Mouse (Mus musculus): Measurements from ENCODE around the gene Wbp1. TPM values are rescaled to one million over a fixed set of nuclear protein-coding genes. Genes with fewer than 3 reads are reported as not detected.

Gene Wbp1
- polyA plus RNA-seq, 1 experiment from 2014 or later = 96.1 TPM

- Histone ChIP-seq H3K27me3 (ENCODE audit: control insufficient read depth, insufficient read depth, low read length) (peaks cover 3% of the 10 kb centered on the region), H3K4me3 (ENCODE audit: low read length) (peak overlapping the region; percentile 81)
- under 1% methylated on average over 72 of the region's 74 CpGs for WGBS
These were observed 19.4 kb downstream of the Wbp1 start for GRCm38 (mm10) chr6:83101688-83102556.

GRCm38 (mm10) chr6:83101316-83101687 is 20.1 kb downstream of the Wbp1 start, which contains the start of the genes Ccdc142 and Gm42688:
Gene Ccdc142, plus strand, starts transcription at chr6:83101601.
Gene Gm42688, plus strand, starts transcription at chr6:83101617.
- WGBS = under 1% methylated on average over 25 of the region's 25 CpGs
- ATAC-seq (replicated peaks; ENCODE audit: extremely low read depth, insufficient read depth, low FRiP score) = peak; percentile 86
- Histone ChIP-seq H3K4me2 (ENCODE audit: low read depth, low read length) (peak within 1 kb of the TSS; percentile 97), H3K4me3 (ENCODE audit: low read length) (peak within 1 kb of the TSS; percentile 81), H3K36me3 (ENCODE audit: control insufficient read depth, insufficient read depth) (no peaks in the 10 kb centered on the region), H3K4me1 (ENCODE audit: control insufficient read depth, insufficient read depth, low read length) (peaks cover 17% of the 10 kb centered on the region), H3K27ac (ENCODE audit: low read length) (peak within 1 kb of the TSS; percentile 87), H3K9me3 (replicated peaks; ENCODE audit: control insufficient read depth, low read length) (no peaks in the 10 kb centered on the region), H3K27me3 (ENCODE audit: control insufficient read depth, insufficient read depth, low read length) (peaks cover 3% of the 10 kb centered on the region), H3K9ac (ENCODE audit: low read length) (peak within 1 kb of the TSS; percentile 92)

More at GRCm38 (mm10) chr6:83101688-83102556, 19.4 kb downstream of the Wbp1 start:
- no peaks in the 10 kb centered on the region for H3K36me3 ChIP-seq (ENCODE audit: control insufficient read depth, insufficient read depth)
- peak overlapping the region; percentile 97 for H3K4me2 ChIP-seq (ENCODE audit: low read depth, low read length)
- H3K4me1 ChIP-seq (ENCODE audit: control insufficient read depth, insufficient read depth, low read length) = peaks cover 17% of the 10 kb centered on the region
- H3K9me3 ChIP-seq (replicated peaks; ENCODE audit: control insufficient read depth, low read length) = no peaks in the 10 kb centered on the region
- peak; percentile 79 for ATAC-seq (replicated peaks; ENCODE audit: extremely low read depth, insufficient read depth, low FRiP score)
- peak overlapping the region; percentile 92 for H3K9ac ChIP-seq (ENCODE audit: low read length)
- peak overlapping the region; percentile 87 for H3K27ac ChIP-seq (ENCODE audit: low read length)

GRCm38 (mm10) chr6:83098411-83098810 is 22.9 kb downstream of the Wbp1 start:
- Histone ChIP-seq H3K4me2 (ENCODE audit: low read depth, low read length) (no peak overlapping the region), H3K9me3 (replicated peaks; ENCODE audit: control insufficient read depth, low read length) (no peaks in the 10 kb centered on the region), H3K27me3 (ENCODE audit: control insufficient read depth, insufficient read depth, low read length) (peaks cover 6% of the 10 kb centered on the region), H3K36me3 (ENCODE audit: control insufficient read depth, insufficient read depth) (no peaks in the 10 kb centered on the region), H3K4me3 (ENCODE audit: low read length) (no peak overlapping the region), H3K4me1 (ENCODE audit: control insufficient read depth, insufficient read depth, low read length) (peaks cover 16% of the 10 kb centered on the region), H3K27ac (ENCODE audit: low read length) (no peak overlapping the region), H3K9ac (ENCODE audit: low read length) (no peak overlapping the region)
- no peak for ATAC-seq (replicated peaks; ENCODE audit: extremely low read depth, insufficient read depth, low FRiP score)
- 67% methylated on average over 2 of the region's 2 CpGs for WGBS

DNA sequence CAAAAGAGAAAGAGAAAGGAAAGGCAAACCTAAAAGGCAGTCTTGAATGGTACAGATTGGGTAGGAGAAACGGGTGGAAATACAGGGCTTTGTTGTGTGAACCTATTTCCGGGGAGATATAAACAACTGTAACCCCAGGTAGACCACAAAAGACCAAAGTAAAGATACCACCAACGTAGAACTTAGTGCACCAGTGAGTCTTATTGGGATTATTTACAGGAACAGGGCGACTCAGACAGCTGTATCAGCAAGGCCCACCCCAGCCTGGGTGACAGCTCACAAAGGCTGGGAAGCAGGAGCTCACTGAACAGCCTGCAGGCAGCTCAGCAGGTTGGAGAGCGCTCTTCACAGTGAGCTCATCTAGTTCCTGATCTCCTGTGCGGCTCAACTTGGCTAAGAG is 25.4 kb downstream of the Wbp1 start:
- Histone ChIP-seq H3K4me2 (ENCODE audit: low read depth, low read length) (no peak overlapping the region), H3K36me3 (ENCODE audit: control insufficient read depth, insufficient read depth) (no peaks in the 10 kb centered on the region), H3K27me3 (ENCODE audit: control insufficient read depth, insufficient read depth, low read length) (peaks cover 6% of the 10 kb centered on the region), H3K9me3 (replicated peaks; ENCODE audit: control insufficient read depth, low read length) (no peaks in the 10 kb centered on the region), H3K27ac (ENCODE audit: low read length) (no peak overlapping the region), H3K9ac (ENCODE audit: low read length) (no peak overlapping the region), H3K4me3 (ENCODE audit: low read length) (no peak overlapping the region), H3K4me1 (ENCODE audit: control insufficient read depth, insufficient read depth, low read length) (peaks cover 4% of the 10 kb centered on the region)
- WGBS = 36% methylated on average over 6 of the region's 6 CpGs
- ATAC-seq (replicated peaks; ENCODE audit: extremely low read depth, insufficient read depth, low FRiP score) = no peak

DNA sequence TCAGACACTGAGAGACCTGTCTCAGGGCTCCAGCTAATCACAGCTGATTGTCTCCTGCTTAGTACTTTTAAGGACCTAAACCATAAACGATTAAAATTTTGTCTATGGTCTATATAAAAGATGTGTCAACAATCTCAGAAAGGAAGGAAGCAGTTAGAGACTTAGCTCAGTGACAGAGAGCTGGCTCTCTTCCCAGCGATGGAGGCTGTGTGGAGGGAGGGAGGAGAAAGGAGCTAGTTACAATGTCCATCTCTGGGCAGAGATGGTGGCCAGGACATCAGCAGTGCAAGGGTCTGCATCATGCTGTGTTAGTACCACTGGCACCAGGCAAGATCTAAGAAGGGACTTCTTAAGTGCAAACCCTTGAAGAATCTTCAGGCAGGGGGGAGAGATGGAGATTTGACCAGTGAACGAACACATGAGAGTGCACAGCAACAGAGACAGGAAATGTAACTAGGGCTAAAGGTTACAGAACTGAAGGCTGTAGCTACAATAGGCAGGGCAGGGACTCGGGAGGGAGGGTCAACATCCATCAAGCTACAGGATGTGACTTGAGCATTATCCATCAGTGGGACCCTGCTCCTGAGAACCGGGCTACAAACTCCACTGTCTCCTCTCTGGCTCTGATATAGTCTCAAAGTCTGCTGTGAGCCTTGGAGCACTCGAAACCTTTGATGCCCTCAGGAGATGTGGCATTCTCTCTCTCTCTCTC is 28.8 kb downstream of the Wbp1 start:
- no peak overlapping the region for H3K4me2 ChIP-seq (ENCODE audit: low read depth, low read length)
- whole genome bisulfite sequencing = 33% methylated on average over 6 of the region's 6 CpGs
- H3K4me1 ChIP-seq (ENCODE audit: control insufficient read depth, insufficient read depth, low read length) = peaks cover 2% of the 10 kb centered on the region; the same call in 1 of the 2 replicates
- peak; percentile 28; the same call in 1 of the 2 replicates for ATAC-seq (replicated peaks; ENCODE audit: extremely low read depth, insufficient read depth, low FRiP score)
- no peak overlapping the region for H3K4me3 ChIP-seq (ENCODE audit: low read length)
- no peak overlapping the region for H3K9ac ChIP-seq (ENCODE audit: low read length)
- H3K27ac ChIP-seq (ENCODE audit: low read length) = peak overlapping the region; percentile 31; the same call in 1 of the 2 replicates
- H3K27me3 ChIP-seq (ENCODE audit: control insufficient read depth, insufficient read depth, low read length) = peaks cover 22% of the 10 kb centered on the region
- no peaks in the 10 kb centered on the region for H3K9me3 ChIP-seq (replicated peaks; ENCODE audit: control insufficient read depth, low read length)
- no peaks in the 10 kb centered on the region for H3K36me3 ChIP-seq (ENCODE audit: control insufficient read depth, insufficient read depth)

DNA sequence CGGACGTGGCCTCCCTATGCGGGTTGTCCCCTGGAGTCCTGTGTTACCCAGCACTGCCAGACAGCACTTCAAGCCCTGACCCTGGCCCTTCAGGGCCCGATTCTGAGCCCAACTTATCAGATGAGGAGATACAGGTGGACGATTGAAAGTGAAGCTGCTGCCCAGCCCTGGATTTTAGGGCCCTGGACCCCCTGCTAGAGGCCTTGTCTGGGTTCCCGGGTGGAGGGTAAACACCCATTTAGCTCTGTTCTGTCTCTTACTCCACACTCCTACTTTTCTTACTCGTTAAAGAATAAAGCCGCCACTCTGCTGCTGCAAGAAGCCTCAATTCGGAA is 33.5 kb downstream of the Wbp1 start:
- H3K27me3 ChIP-seq (ENCODE audit: control insufficient read depth, insufficient read depth, low read length) = peaks cover 58% of the 10 kb centered on the region
- WGBS = 15% methylated on average over 9 of the region's 9 CpGs
- peak overlapping the region; percentile 1; the same call in 1 of the 2 replicates for H3K9ac ChIP-seq (ENCODE audit: low read length)
- peak overlapping the region; percentile 62 for H3K4me2 ChIP-seq (ENCODE audit: low read depth, low read length)
- no peak overlapping the region for H3K27ac ChIP-seq (ENCODE audit: low read length)
- H3K9me3 ChIP-seq (replicated peaks; ENCODE audit: control insufficient read depth, low read length) = no peaks in the 10 kb centered on the region
- peaks cover 8% of the 10 kb centered on the region for H3K4me1 ChIP-seq (ENCODE audit: control insufficient read depth, insufficient read depth, low read length)
- H3K4me3 ChIP-seq (ENCODE audit: low read length) = peak overlapping the region; percentile 45
- no peak for ATAC-seq (replicated peaks; ENCODE audit: extremely low read depth, insufficient read depth, low FRiP score)
- H3K36me3 ChIP-seq (ENCODE audit: control insufficient read depth, insufficient read depth) = no peaks in the 10 kb centered on the region

GRCm38 (mm10) chr6:83087205-83087925 is 34.0 kb downstream of the Wbp1 start:
- 2% methylated on average over 47 of the region's 47 CpGs for WGBS
- Histone ChIP-seq H3K4me3 (ENCODE audit: low read length) (peak overlapping the region; percentile 45), H3K9ac (ENCODE audit: low read length) (peak overlapping the region; percentile 1), H3K4me2 (ENCODE audit: low read depth, low read length) (peak overlapping the region; percentile 62), H3K36me3 (ENCODE audit: control insufficient read depth, insufficient read depth) (no peaks in the 10 kb centered on the region), H3K27me3 (ENCODE audit: control insufficient read depth, insufficient read depth, low read length) (peaks cover 63% of the 10 kb centered on the region), H3K9me3 (replicated peaks; ENCODE audit: control insufficient read depth, low read length) (no peaks in the 10 kb centered on the region), H3K27ac (ENCODE audit: low read length) (no peak overlapping the region), H3K4me1 (ENCODE audit: control insufficient read depth, insufficient read depth, low read length) (peaks cover 6% of the 10 kb centered on the region)
- no peak for ATAC-seq (replicated peaks; ENCODE audit: extremely low read depth, insufficient read depth, low FRiP score)

DNA sequence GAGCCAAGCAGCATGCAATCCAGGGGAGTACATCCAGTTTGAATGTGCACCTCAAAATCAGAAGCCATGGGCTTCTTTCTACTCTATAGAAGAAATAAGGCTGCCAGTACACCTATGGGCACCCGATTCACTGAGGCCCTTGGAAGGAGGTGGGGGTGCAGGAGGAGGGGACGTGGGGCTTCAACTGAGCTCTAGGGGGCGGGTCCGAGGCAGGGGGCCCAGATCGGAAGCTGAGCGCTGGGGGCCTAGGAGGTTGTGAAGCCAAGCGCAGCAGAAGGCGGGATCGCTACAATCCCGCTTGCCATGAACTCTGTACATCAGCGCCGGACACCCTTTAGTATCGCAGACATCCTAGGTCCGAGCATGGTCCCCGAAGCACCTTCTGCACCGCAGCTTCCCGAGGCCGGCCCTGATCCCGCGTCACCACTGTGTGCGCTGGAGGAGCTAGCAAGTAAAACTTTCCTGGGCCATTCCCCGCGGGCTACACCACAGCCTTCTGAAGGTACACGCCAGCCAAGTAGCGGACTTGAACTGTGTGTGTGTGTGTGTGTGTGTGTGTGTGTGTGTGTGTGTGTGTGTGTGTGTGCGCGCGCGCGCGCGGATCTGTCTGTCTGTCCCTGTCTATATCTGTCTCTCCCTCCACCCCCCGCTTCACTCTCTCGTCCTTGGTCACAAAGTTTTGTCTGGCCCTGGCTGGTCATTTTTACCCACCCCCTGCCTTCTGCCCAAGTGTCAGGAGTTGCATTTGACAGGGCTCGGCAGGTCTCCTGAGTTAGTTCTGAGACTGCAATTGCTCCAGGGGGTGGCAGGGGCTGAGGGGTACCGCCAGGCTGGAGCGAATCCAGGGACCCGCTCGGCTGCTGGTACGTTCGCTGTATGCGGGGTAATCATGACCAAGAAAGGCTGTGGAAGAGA is 35.0 kb downstream of the Wbp1 start, which contains the start of gene Lbx2:
Gene Lbx2, plus strand, starts transcription at position 247 of the 915 bp plus-strand sequence.
- H3K27ac ChIP-seq (ENCODE audit: low read length) = no peak within 1 kb of the TSS
- H3K36me3 ChIP-seq (ENCODE audit: control insufficient read depth, insufficient read depth) = peaks cover 4% of the 10 kb centered on the region; the same call in 1 of the 2 replicates
- peak within 1 kb of the TSS; percentile 45 for H3K4me3 ChIP-seq (ENCODE audit: low read length)
- H3K9ac ChIP-seq (ENCODE audit: low read length) = no peak within 1 kb of the TSS
- peaks cover 63% of the 10 kb centered on the region for H3K27me3 ChIP-seq (ENCODE audit: control insufficient read depth, insufficient read depth, low read length)
- peaks cover 6% of the 10 kb centered on the region for H3K4me1 ChIP-seq (ENCODE audit: control insufficient read depth, insufficient read depth, low read length)
- H3K9me3 ChIP-seq (replicated peaks; ENCODE audit: control insufficient read depth, low read length) = no peaks in the 10 kb centered on the region
- 0 out of 2 replicates have a peak, but pooled peaks have one; percentile 10 for ATAC-seq (replicated peaks; ENCODE audit: extremely low read depth, insufficient read depth, low FRiP score)
- WGBS = 4% methylated on average over 42 of the region's 42 CpGs
- H3K4me2 ChIP-seq (ENCODE audit: low read depth, low read length) = peak within 1 kb of the TSS; percentile 62
